Mouse (Mus musculus) cortical plate, adult 2 months (tissue): ENCODE data around the gene Eng.

Experiments used
- CTCF ChIP-seq: fragments of 200-500 bp; IDR thresholded peaks from 2 replicates; pipeline ENCODE4 v1.5.1; 2011; ENCODE audit warnings: mild to moderate bottlenecking, control low read depth, low read length; ENCODE audit not compliant: insufficient read depth; ENCODE audit errors: extremely low read depth
- POLR2A ChIP-seq: fragments of 200-500 bp; IDR thresholded peaks from 2 replicates; pipeline ENCODE4 v1.6.1; 2011; ENCODE audit warnings: mild to moderate bottlenecking, low read length, control low read depth; ENCODE audit not compliant: insufficient read depth; ENCODE audit errors: extremely low read depth

GRCm38 (mm10) chr2:32668176-32668575 lies 21.8 kb downstream of the Eng start:
- TF ChIP-seq CTCF (no peak), POLR2A (no peak)
